Mouse (Mus musculus): ENCODE data around the gene Mbnl1. TPM values are rescaled to one million over a fixed set of nuclear protein-coding genes. Genes with fewer than 3 reads are reported as not detected.
"Not testable (repeated sequence)": the region's sequence is repeated elsewhere in the genome, so short reads cannot be mapped to it uniquely, and the experiment has no call there.

Gene Mbnl1
- total RNA-seq, 2 experiments from 2014 or later = 374 to 436 TPM

DNA sequence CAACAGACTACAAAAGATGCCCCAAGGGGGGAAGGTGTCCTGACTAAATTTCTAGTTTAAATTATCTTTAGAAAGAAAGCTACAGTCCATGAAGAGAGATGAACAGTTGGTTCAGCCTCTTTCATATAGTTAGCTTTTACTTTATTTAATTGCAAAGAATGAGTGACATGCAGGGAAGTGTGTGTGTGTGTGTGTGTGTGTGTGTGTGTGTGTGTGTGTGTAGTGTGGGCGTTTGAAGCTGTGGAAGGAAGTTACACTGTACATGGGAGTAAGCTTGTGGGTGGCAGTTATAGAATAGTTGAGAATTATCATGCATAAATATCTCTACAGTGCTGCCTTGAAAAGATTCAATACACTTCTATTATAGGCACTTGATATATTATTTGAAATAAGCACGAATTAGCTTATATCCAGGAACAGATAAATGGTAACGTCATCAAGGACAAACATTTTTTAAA is 14.1 kb downstream of the Mbnl1 start:
- no peak for DNase-seq (ENCODE audit: low spot score in 2 of 2)

DNA sequence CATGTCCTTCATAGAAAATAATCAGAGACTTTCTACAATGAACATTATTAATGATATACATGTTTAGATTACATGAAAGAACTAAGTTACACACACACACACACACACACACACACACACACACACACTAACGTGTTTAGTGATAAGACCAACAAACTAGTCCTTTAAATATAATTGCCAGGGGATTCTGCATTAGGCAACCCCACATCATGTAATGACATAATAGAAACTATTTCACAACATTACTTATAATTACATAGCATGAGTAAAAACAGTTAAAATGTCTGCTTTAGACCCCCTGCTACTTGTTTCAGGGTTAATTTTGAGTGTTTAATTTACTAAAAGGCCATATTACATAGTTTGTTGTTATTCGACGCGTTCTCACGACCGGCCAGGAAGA is 16.9 kb downstream of the Mbnl1 start:
- no peak for DNase-seq (ENCODE audit: low spot score in 2 of 2)

DNA sequence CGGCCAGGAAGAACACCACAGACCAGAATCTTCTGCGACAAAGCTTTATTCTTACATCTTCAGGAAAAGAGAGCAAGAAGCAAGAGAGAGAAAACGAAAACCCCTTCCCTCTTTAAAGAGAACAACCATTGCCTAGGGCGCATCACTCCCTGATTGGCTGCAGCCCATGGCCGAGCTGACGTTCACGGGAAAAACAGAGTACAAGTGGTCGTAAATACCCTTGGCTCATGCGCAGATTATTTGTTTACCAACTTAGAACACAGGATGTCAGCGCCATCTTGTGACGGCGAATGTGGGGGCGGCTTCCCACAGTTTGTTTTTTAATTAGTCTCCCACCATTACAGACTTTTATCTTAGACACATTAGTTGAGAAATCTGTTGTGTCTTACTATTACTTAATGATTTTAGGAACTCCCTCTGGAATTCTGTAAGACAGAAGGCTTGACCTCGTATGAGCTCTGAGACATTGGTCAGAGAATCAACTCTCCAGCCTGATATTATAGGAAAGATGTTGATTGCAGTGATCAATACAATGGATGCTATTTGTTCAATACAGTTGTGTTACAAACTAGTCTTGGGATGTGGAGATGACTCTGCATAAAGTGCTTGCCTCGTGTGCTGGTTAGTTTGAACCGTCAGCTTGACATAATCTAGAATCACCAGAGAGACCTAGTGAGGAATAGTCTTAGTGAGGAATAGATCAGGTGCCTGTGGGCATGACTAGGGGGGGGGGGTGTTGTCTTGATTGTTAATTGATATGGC is 22.3 kb downstream of the Mbnl1 start:
- DNase-seq (ENCODE audit: low spot score in 2 of 2) = not testable (repeated sequence)

- DNase-seq (ENCODE audit: low spot score in 2 of 2) = no peak
Measured at GRCm38 (mm10) chr3:60496197-60496596, 23.6 kb downstream of the Mbnl1 start.

GRCm38 (mm10) chr3:60498151-60498550 is 25.5 kb downstream of the Mbnl1 start:
- no peak for DNase-seq (ENCODE audit: low spot score in 2 of 2)

- no peak for DNase-seq (ENCODE audit: low spot score in 2 of 2)
Measured at GRCm38 (mm10) chr3:60498646-60499045, 26.0 kb downstream of the Mbnl1 start.

DNA sequence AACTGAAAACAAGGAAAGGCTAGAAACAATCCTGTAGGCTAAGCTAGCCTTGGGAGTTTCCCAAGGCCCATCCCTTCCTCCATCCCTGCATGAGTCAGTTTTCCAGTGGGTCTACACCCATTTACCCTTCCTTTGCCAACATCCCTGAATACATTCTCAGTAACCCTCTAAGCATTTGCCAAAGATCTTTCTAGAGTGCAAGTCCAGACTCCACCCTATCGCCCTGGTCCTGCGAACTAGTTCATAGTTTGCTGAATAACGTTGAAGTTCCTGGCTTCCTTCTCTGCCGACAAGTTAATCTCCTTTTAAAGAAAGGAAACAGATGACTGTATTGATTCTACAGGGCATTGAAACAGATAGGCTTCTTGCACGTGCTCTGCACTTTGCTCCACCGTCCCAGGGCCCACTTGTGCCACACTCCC is 26.5 kb downstream of the Mbnl1 start:
- no peak for DNase-seq (ENCODE audit: low spot score in 2 of 2)

GRCm38 (mm10) chr3:60499718-60500450 is 27.3 kb downstream of the Mbnl1 start:
- DNase-seq (ENCODE audit: low spot score in 2 of 2) = no peak

- DNase-seq (ENCODE audit: low spot score in 2 of 2) = peak; percentile 61 to 65
Measured at GRCm38 (mm10) chr3:60500571-60501527, 28.2 kb downstream of the Mbnl1 start.

GRCm38 (mm10) chr3:60501561-60502151 is 29.0 kb downstream of the Mbnl1 start:
- peak; percentile 33 to 44 for DNase-seq (ENCODE audit: low spot score in 2 of 2)

GRCm38 (mm10) chr3:60502155-60502987 is 29.7 kb downstream of the Mbnl1 start:
- DNase-seq (ENCODE audit: low spot score in 2 of 2) = no peak

GRCm38 (mm10) chr3:60503196-60503595 is 30.6 kb downstream of the Mbnl1 start:
- no peak for DNase-seq (ENCODE audit: low spot score in 2 of 2)

- no peak for DNase-seq (ENCODE audit: low spot score in 2 of 2)
Measured at GRCm38 (mm10) chr3:60504775-60505430, 32.3 kb downstream of the Mbnl1 start.

GRCm38 (mm10) chr3:60506821-60507220 is 34.2 kb downstream of the Mbnl1 start:
- no peak for DNase-seq (ENCODE audit: low spot score in 2 of 2)

DNA sequence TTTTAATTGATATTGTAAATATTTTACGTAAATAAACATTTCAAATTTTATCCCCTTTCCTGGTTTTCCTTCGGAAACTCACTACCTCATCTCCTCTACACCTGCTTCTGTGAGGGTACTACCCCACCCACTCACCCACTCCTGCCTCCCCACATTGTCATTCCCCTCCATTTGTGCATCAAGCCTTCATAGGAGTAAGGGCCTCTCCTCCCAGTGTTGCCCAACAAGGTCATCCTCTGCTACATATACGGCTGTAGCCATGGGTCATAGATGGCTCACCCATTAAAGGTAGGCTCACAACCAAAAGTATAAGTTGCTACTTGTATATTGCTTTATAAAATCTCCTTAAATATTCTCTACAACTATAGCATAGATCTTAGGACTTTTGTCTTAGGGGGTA is 34.9 kb downstream of the Mbnl1 start:
- no peak for DNase-seq (ENCODE audit: low spot score in 2 of 2)

DNA sequence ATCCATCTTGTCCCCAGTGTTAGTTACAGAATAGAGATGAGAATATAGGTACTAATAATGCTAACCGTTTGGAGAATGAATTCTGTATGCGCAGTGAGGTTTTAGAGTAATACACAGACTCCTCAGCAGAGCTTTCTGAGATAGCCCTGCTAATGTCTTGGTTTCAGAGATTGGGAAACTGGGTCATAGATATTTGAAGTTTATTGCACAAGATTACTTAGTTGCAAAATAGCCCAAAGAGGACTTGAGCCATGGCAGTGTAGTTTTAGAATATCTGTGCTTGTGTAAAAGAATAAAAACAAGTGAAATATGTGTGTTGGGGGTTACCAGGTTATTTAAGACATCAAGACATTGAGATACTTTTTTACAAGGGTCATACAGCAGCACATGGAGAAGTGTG is 35.3 kb downstream of the Mbnl1 start:
- no peak for DNase-seq (ENCODE audit: low spot score in 2 of 2)

DNA sequence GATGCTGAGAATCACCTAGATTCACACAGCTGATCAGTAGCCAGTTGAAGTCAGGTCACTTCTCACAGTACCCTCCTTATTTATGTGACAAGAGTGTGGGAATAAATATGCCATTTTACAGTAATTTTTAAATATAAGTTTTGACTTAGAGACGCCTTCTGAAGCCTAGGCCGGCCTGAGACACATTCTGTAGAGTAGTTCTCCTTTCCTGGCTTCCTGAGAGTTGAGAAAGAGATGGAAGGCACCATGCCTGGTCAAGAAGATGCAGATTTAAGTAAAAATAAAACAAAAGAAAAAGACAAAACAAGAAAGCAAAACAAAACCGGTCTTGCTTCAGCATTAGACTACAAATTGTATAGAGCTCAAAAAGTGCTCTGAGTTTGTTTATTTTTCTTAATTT is 38.6 kb downstream of the Mbnl1 start:
- DNase-seq (ENCODE audit: low spot score in 2 of 2) = no peak

DNA sequence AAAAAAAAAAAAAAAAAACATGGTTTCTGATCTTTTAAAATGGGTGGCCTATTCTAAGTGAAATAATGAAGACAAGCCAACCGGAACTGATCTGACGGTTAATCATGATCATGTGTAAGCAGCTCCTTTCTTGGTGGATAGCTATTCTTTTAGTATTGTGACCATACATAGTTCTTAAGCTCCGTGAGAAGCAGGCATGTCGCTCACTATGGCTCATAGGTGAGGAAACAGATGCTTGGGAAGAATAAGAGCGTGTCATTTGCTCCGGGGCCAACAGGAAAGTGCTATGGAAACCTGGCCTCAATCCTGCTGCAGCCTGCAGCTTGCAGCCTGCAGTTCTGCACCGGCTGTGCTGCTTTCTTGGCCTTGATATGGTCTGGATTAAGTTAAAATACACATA is 40.7 kb downstream of the Mbnl1 start:
- DNase-seq (ENCODE audit: low spot score in 2 of 2) = no peak

GRCm38 (mm10) chr3:60513746-60514145 is 41.1 kb downstream of the Mbnl1 start:
- DNase-seq (ENCODE audit: low spot score in 2 of 2) = no peak

DNA sequence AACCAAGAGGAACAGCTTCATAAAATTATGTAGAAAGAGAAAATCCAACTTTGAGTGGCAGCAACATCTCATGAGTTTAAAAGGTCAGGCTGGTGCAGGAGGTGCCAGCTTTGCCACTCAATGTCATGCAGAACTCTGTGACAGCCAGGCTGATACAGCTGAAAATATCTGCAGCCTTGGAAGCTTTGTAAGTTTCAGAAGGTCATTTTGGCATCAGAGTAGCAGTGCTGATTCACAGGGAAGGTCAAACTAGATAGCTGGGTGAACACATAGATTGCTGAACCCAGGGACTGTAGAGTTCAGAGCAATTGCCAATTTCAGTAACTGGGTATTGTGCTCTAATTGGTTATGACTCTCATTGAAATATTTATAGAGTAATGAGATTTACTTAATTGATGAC is 42.8 kb downstream of the Mbnl1 start:
- DNase-seq (ENCODE audit: low spot score in 2 of 2) = no peak
